Mouse (Mus musculus) intestine, embryonic 15.5 days (tissue): ENCODE results near the gene St6galnac6. TPM values are rescaled to one million over a fixed set of nuclear protein-coding genes. Genes with fewer than 3 reads are reported as not detected.

Experiments used
- ATAC-seq: fragments of 200-750 bp; cut with Nextera tagmentation; 2 replicates; pipeline ENCODE4 v1.8.0; 2017; ENCODE audit warnings: moderate TSS enrichment, moderate library complexity
- H3K27ac ChIP-seq: fragments of 300-500 bp; sonication (generic); 2 replicates; pipeline ENCODE4 v1.5.1; 2015; ENCODE audit warnings: mild to moderate bottlenecking, inconsistent platforms
- H3K27me3 ChIP-seq: fragments of 300-500 bp; sonication (generic); replicated peaks from 2 replicates; pipeline ENCODE4 v1.6.1; 2015; ENCODE audit warnings: inconsistent platforms
- H3K36me3 ChIP-seq: fragments of 300-500 bp; sonication (generic); 2 replicates; pipeline ENCODE4 v1.6.1; 2015; ENCODE audit warnings: inconsistent platforms
- H3K4me1 ChIP-seq: fragments of 300-500 bp; sonication (generic); replicated peaks from 2 replicates; pipeline ENCODE4 v1.6.1; 2015; ENCODE audit warnings: inconsistent platforms
- H3K4me2 ChIP-seq: fragments of 300-500 bp; sonication (generic); replicated peaks from 2 replicates; pipeline ENCODE4 v1.6.1; 2015; ENCODE audit warnings: mild to moderate bottlenecking, inconsistent platforms
- H3K4me3 ChIP-seq: fragments of 300-500 bp; sonication (generic); replicated peaks from 2 replicates; pipeline ENCODE4 v1.5.1; 2015; ENCODE audit warnings: inconsistent platforms
- H3K9ac ChIP-seq: fragments of 300-500 bp; sonication (generic); 2 replicates; pipeline ENCODE4 v1.6.1; 2015; ENCODE audit warnings: inconsistent platforms
- H3K9me3 ChIP-seq: fragments of 300-500 bp; sonication (generic); 2 replicates; pipeline ENCODE4 v1.6.1; 2016; ENCODE audit warnings: inconsistent platforms
- WGBS: fragments of 180-500 bp; shearing (Covaris S2); methylation state at CpG from one replicate; pipeline ENCODE4 v1.1.7; 2015; 5-methylcytosine and 5-hydroxymethylcytosine counted together
- polyA plus RNA-seq: library from polyadenylated mRNA; unstranded; fragments of >200 nt; fragmentation: Nextera tagmentation; extraction: Ambion mirVana; gene quantifications from 2 replicates; pipeline ENCODE4 v1.2.1, GENCODE M21; 2015

St6galnac6 gene
- polyA plus RNA-seq, 1 experiment from 2014 or later, result 14.0 TPM

DNA sequence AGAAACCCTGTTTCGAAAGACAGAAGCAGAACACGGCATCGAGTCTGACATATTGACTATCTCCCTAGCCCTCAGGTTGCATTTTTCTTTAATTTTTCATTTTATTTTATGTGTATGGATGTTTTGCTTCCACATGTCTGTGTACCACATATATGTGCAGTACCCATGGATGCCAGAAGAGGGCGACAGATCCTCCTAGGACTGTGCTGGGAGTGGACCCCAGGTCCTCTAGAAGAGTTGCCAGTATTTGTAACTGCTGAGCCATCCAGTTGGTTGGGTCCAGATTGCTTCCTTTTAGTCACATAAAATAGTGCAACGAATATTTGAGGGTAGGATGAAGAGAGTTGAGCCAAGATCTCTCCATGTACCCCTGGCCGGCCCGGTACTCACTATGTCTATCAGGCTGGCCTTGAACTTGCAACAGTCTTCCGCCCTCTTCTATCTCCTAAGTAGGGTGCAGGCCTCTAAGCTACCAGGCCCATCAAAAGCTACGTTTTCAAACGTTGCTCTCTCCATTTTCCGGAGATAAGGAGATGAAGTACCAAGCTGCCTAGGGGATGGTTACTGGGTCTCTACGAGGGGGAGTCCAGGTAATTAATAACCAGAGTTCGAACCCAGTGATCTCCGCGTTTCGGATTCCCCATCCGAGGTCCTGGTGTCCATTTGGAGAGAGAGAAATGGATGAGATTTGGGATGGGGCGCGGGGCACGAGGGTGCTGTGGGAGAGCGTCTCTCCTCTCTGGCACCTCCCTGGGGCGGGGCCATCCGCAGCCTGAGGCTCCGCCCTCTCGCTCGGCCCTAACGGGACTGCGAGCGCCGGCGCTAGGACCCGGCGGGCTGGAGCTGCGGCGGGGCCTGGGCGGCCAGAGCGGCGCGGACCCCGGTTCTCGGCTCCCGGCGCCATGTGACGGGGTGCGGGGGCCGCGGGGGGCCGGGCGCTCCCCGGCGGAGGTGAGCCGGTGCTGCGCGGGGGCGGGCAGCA, 6.9 kb downstream of the St6galnac6 start:
- Histone ChIP-seq H3K4me2 (peak overlapping the region; percentile 87), H3K9me3 (no peaks in the 10 kb centered on the region), H3K27me3 (no peaks in the 10 kb centered on the region), H3K9ac (peak overlapping the region; percentile 61), H3K4me3 (peak overlapping the region; percentile 76), H3K27ac (peak overlapping the region; percentile 56), H3K4me1 (peaks cover 29% of the 10 kb centered on the region), H3K36me3 (no peaks in the 10 kb centered on the region)
- ATAC-seq, result peak; percentile 75
- WGBS, result 11% methylated on average over 53 of the region's 55 CpGs

DNA sequence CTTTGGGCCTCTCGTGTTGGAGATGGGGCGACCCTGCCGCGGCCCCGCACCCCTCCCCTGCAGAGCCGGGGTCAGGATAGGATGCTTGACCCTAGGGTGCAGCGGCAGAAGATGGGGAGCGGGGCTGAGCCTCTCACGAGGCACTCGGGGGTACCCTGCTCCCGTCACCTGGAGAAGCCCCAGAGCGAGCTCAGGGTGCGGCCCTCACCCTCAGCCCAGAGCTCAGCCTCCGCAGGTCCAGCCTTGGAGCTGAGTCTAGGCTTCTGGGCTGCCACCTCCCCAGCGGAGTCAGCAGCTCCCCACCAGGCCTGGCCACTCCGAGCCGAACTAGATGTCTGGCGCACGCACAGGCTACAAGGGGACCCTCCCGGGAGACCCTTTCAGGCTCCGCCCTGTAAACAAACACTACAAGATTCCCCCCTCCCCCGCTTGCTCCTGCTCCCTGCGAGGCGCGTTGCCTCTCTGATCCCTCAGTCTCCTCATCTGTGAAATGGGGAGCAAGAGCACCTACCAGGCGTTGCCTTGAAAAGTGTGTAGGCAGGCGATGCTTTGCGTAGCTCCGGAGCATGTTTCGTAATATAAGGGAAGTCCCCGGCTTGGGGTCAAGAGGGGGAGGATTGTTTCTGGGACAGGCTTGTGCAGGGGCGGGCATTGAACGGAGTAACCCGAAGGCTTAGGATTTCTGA, 7.9 kb downstream of the St6galnac6 start:
- peak overlapping the region; percentile 76 for H3K4me3 ChIP-seq
- H3K27me3 ChIP-seq, result no peaks in the 10 kb centered on the region
- ATAC-seq, result peak; percentile 44
- H3K9me3 ChIP-seq, result no peaks in the 10 kb centered on the region
- peaks cover 34% of the 10 kb centered on the region for H3K4me1 ChIP-seq
- peak overlapping the region; percentile 87 for H3K4me2 ChIP-seq
- WGBS, result 7% methylated on average over 34 of the region's 34 CpGs
- peak overlapping the region; percentile 56 for H3K27ac ChIP-seq
- peak overlapping the region; percentile 61 for H3K9ac ChIP-seq
- H3K36me3 ChIP-seq, result no peaks in the 10 kb centered on the region

DNA sequence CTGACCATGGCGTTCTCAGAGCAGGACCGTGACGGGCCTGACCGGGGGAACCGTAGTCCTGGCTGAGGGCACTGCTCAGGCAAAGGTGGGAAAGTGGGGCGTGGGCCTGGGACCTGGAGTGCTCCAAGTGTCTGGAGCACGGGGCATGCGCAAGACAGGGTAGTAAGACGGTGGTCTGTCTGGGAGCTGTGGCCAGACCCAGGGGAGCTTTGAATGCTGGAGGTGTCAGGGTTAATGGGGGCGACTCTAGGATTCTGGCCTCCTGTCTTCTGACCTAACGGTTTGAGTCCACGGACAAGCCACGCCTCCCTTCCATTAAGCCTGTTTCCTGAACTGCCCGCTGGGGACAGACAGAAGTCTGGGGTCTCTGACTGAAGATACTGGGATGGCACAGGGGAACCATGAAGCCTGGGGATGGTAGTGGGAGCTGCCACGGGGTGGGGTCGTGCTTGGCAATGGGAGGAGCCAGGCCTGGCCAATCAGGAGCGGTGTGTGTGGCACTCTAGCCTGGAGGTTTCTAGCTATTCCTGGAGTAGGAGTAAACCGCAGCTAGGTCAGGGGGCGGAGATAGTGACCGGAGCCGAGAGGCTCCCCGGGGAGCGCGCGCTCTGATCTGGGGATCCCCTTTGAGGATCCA, 8.8 kb downstream of the St6galnac6 start:
- Histone ChIP-seq H3K4me3 (peak overlapping the region; percentile 76), H3K4me1 (peaks cover 33% of the 10 kb centered on the region), H3K27ac (peak overlapping the region; percentile 56), H3K4me2 (peak overlapping the region; percentile 87), H3K9me3 (no peaks in the 10 kb centered on the region), H3K36me3 (no peaks in the 10 kb centered on the region), H3K27me3 (no peaks in the 10 kb centered on the region), H3K9ac (peak overlapping the region; percentile 47)
- peak; percentile 54 for ATAC-seq
- WGBS, result 8% methylated on average over 25 of the region's 25 CpGs

DNA sequence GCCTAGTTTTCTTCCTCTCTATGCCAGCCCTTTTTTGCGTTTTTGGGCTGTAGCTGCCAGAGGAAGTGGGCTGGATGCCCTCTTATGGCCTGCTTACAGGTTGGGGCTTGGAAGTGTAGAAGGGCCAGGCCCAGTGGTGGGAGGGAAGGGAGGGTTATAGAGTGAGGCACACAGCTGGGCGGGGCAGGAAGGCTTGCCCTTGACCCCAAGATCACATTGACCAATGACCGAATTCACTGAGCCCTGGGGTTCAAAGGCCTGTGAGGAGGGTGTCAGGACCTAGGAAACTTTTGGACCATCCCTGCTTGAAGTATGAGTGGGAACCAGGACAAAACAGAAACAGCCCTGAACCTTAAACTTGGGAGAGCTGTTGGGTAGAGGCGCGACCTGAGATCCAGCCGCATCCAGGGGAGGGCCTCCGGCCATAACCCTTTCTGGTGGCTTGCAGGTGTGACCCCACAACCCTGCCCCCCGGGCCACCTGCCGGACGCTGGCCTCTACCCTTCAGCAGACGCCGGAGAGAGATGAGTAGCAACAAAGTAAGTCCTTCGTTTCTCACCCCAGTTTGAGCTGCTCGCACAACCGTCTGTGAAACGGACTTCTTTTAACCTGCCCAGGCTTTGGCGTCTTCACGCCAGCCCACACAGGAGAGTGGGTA, 9.4 kb downstream of the St6galnac6 start:
- Histone ChIP-seq H3K4me3 (peak overlapping the region; percentile 76), H3K27ac (peak overlapping the region; percentile 56; the same call in 1 of the 2 replicates), H3K4me2 (peak overlapping the region; percentile 87), H3K36me3 (no peaks in the 10 kb centered on the region), H3K27me3 (no peaks in the 10 kb centered on the region), H3K4me1 (peaks cover 33% of the 10 kb centered on the region), H3K9me3 (no peaks in the 10 kb centered on the region), H3K9ac (peak overlapping the region; percentile 47)
- ATAC-seq, result peak; percentile 13; the same call in 1 of the 2 replicates
- 52% methylated on average over 18 of the region's 18 CpGs for WGBS

DNA sequence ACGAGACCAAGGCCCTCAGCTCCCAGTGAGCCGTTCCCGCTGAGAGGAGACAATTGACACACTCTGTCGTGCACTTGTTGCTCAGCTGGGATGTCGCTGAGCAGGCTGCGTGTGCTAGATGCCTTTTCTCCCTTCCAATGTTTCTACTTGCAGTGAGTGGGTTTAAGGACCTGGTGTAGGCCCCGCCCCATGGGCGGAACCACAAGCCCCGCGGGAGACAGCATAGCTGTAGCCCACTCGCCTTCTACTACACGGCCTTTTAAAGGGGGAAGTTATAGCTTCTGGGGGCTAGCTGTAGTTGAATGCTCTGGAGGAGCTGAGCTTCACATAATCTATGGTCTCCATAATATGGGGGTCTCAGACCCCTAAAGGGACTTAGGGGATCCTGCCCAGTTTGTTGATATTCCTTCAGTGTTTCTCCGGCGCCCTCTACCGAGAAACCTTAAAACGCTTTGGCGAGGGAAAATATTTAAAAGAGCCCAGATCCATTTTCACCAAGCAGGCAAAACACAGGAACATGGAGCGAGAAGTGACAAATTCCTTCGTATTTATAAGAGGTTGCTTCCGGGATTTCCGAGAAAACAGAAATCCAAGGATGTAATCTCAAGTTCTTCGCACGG, 11.2 kb downstream of the St6galnac6 start:
- peaks cover 4% of the 10 kb centered on the region for H3K36me3 ChIP-seq
- 12% methylated on average over 23 of the region's 23 CpGs for WGBS
- H3K4me3 ChIP-seq, result peak overlapping the region; percentile 34
- no peaks in the 10 kb centered on the region for H3K9me3 ChIP-seq
- no peaks in the 10 kb centered on the region for H3K27me3 ChIP-seq
- ATAC-seq, result no peak; the same call in 1 of the 2 replicates
- no peak overlapping the region for H3K27ac ChIP-seq
- H3K4me2 ChIP-seq, result peak overlapping the region; percentile 66
- H3K9ac ChIP-seq, result 0 out of 2 replicates have a peak overlapping the region, but pooled peaks have one; percentile 6
- peaks cover 33% of the 10 kb centered on the region for H3K4me1 ChIP-seq

DNA sequence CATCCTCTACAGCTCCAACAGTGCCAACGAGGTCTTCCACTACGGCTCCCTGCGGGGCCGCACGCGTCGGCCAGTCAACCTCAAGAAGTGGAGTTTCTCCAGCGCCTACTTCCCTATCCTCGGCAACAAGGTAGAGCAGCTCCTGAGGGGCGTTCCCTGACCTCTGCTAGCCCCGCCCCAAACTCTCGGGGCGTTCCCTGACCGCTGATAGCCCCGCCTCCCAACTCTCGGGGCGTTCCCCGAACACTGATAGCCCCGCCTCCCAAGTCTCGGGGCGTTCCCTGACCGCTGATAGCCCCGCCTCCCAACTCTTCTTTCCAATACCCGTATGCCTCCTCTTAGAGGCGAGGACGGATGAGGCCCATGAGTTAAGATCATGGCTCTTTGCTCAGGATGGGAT, 12.8 kb downstream of the St6galnac6 start:
- WGBS, result 74% methylated on average over 26 of the region's 26 CpGs
- H3K4me3 ChIP-seq, result no peak overlapping the region
- peaks cover 4% of the 10 kb centered on the region for H3K36me3 ChIP-seq
- no peak overlapping the region for H3K9ac ChIP-seq
- peaks cover 32% of the 10 kb centered on the region for H3K4me1 ChIP-seq
- ATAC-seq, result no peak
- no peak overlapping the region for H3K27ac ChIP-seq
- no peaks in the 10 kb centered on the region for H3K9me3 ChIP-seq
- H3K27me3 ChIP-seq, result no peaks in the 10 kb centered on the region
- no peak overlapping the region for H3K4me2 ChIP-seq

DNA sequence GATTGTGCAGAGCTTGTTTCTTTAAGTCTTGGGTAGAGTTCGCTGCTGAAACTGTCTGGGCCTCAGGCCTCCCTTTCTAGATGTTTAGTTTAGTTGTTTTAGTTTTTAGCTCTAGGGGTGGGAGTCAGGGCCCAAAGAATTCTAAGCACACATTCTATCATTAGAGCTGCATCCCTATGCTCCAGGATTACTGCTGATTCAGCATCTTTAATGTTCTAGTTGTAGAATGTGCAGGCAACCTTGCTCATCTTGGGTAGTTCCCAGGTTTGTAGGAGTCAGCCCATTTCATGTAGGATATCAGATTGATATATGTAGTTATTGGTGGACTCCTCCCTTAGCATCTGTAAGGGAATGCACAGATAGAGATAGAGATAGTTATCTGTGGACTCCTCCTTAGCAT, 17.6 kb downstream of the St6galnac6 start:
- Histone ChIP-seq H3K9ac (no peak overlapping the region), H3K9me3 (no peaks in the 10 kb centered on the region), H3K36me3 (peaks cover 4% of the 10 kb centered on the region), H3K27me3 (no peaks in the 10 kb centered on the region), H3K4me3 (no peak overlapping the region), H3K4me2 (no peak overlapping the region), H3K27ac (no peak overlapping the region), H3K4me1 (peaks cover 31% of the 10 kb centered on the region)
- no peak for ATAC-seq
- whole genome bisulfite sequencing, result 92% methylated on average over 1 of the region's 1 CpGs

DNA sequence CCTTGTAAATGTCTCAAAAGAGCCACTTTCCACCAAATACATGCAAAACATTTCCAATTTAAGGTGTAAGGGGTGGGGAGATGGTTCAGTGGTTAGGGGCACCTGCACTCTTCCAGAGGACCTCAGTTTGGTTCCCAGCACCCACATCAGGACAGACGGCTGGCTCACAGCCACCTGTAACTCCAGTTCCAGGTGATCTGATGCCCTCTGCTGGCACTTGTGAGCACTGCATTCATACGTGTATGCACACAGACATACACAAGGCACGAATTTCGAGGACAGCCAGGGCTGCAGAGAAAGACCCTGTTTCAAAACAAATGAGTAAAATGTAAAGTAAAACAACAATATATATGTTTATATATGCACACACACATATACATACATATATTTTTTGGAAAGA, 18.1 kb downstream of the St6galnac6 start:
- no peak overlapping the region for H3K27ac ChIP-seq
- no peak overlapping the region for H3K9ac ChIP-seq
- H3K9me3 ChIP-seq, result no peaks in the 10 kb centered on the region
- no peak overlapping the region for H3K4me2 ChIP-seq
- peaks cover 4% of the 10 kb centered on the region for H3K36me3 ChIP-seq
- H3K4me1 ChIP-seq, result peaks cover 30% of the 10 kb centered on the region
- H3K27me3 ChIP-seq, result no peaks in the 10 kb centered on the region
- no peak for ATAC-seq
- 94% methylated on average over 4 of the region's 4 CpGs for WGBS
- H3K4me3 ChIP-seq, result no peak overlapping the region

DNA sequence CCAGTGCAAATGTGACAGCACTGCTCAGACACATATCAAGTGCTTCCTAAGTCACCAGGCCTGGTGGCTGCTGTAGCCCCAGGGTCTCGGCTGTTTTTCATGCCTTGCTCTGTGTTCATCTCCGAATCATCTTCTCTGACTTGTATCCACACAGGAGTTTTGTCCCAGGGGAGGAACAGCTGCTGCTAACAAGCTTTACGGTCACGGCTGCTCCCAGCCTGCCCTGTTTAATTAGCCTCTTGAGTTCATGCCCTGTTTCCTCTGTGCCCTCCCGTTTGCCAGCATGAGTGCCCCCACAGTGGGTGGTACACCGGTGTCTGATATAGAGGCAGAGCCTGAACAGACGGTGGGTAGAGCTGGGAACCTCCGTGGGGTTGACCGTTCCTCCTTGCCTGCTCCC, 18.5 kb downstream of the St6galnac6 start:
- no peak overlapping the region for H3K4me2 ChIP-seq
- no peak for ATAC-seq
- H3K9ac ChIP-seq, result no peak overlapping the region
- no peaks in the 10 kb centered on the region for H3K9me3 ChIP-seq
- H3K4me3 ChIP-seq, result no peak overlapping the region
- peaks cover 30% of the 10 kb centered on the region for H3K4me1 ChIP-seq
- no peaks in the 10 kb centered on the region for H3K27me3 ChIP-seq
- peaks cover 4% of the 10 kb centered on the region for H3K36me3 ChIP-seq
- no peak overlapping the region for H3K27ac ChIP-seq
- 79% methylated on average over 9 of the region's 9 CpGs for WGBS

DNA sequence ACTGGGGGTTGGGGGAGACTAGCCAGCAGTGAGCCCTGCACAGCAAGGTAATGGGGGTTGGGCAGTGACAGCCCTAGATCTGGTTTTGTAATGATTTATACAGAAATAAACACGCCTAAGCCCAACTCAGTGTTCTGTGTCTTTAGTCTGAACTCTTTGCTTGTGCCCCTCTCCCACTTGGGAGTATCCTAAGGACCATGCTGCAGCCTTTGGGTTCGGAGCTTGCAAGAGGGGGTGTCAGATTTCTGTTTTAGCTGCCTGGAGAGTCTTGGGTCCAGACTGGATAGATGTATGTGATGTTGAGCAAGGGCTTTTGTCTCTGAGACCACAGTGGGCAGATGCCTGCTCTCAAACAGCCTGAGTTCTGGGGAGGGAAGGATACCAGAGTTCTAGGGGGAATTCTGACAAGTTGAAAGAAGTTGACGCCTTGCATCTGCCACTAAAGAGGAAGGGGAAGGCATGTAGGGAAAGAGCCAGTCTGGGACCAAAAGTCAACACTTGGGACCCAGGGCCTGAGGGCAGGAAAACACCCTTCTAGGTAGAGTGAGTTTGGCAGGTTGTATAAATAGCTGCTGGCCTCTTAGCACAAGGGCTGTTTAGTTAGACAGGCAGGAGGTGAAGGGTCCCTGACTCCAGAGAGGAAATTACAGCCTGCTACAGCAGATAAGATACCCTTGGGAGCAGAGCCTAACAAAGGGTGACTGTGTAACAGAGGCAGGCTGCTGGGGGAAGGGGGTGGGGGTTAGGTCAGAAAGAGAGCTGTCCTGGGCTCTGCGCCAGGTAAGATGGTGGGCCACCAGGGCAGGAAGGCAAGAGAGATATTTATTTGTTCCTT, 21.4 kb downstream of the St6galnac6 start:
- Histone ChIP-seq H3K4me1 (peaks cover 46% of the 10 kb centered on the region), H3K27me3 (no peaks in the 10 kb centered on the region), H3K27ac (peak overlapping the region; percentile 91), H3K4me3 (no peak overlapping the region), H3K9ac (peak overlapping the region; percentile 31), H3K4me2 (peak overlapping the region; percentile 43), H3K9me3 (no peaks in the 10 kb centered on the region), H3K36me3 (no peaks in the 10 kb centered on the region; the same call in 1 of the 2 replicates)
- ATAC-seq, result peak; percentile 85
- 16% methylated on average over 4 of the region's 4 CpGs for WGBS

DNA sequence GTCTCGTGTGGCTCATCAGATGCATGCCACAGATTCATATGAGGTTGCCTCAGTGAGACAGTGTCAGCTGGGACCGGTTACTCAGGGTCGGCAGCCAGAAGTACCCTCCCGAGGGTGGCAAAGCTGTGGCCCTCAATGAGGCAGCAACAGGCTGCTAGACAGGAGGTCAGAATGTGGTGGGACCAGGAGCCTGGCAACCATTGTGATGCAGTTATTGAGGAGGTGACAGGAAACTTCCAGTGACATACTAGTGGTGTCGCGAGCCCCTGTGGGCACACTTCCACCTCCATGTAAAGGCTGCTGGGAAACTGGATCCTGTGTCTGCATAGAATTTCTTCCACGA, 22.0 kb downstream of the St6galnac6 start, which contains the start of gene Ak1:
Gene Ak1, plus strand, starts transcription at position 242 of the 343 bp plus-strand sequence.
- H3K4me1 ChIP-seq, result peaks cover 52% of the 10 kb centered on the region
- no peaks in the 10 kb centered on the region; the same call in 1 of the 2 replicates for H3K36me3 ChIP-seq
- H3K27ac ChIP-seq, result peak within 1 kb of the TSS; percentile 91
- no peak within 1 kb of the TSS for H3K4me3 ChIP-seq
- no peaks in the 10 kb centered on the region for H3K9me3 ChIP-seq
- H3K4me2 ChIP-seq, result peak within 1 kb of the TSS; percentile 43
- peak within 1 kb of the TSS; percentile 31 for H3K9ac ChIP-seq
- ATAC-seq, result no peak; the same call in 1 of the 2 replicates
- no peaks in the 10 kb centered on the region for H3K27me3 ChIP-seq
- 22% methylated on average over 7 of the region's 7 CpGs for WGBS
